Mouse (Mus musculus): ENCODE data around the gene Samd15. TPM values are rescaled to one million over a fixed set of nuclear protein-coding genes. Genes with fewer than 3 reads are reported as not detected.
"Not testable (repeated sequence)": the region's sequence is repeated elsewhere in the genome, so short reads cannot be mapped to it uniquely, and the experiment has no call there.

Gene Samd15
- polyA plus RNA-seq, 1 experiment from 2014 or later: 1.5 TPM

DNA sequence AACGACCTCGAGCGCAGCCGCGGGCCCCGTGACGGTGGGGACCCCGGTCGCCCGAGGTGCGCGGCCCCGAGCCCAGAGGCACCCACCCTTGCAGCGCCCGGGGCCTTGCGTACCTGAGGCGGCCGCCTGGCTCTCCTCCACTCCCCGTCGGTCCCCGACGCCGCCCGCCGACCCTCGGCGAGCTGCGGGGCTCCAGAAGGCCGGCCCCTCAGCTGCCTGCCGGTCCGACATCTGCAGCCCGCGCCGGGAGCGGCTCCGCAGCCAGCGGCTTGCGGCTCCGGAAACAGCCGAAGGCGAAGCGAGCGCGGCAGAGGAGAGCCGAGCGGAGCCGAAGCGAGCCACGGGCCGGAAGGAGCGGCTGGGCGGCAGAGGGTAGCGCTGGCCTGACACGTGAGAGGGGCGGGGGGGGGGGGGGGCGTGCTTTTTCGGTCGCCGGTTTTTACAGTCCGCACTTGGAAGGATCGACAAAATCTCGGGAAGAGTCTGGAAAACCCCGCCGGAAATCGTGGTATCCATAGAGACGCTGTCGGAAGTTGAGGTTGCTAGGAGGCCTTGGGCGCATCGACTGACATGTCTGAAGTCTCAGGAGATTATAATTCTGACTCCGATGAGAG, 557 bp downstream of the Samd15 start, which contains the start of gene Tmed8:
TSS of gene Tmed8 (minus strand) at position 482 of the 614 bp plus-strand sequence.
- H3K9ac ChIP-seq: peak within 1 kb of the TSS; percentile 90
- no peaks in the 10 kb centered on the region for H3K27me3 ChIP-seq
- no peaks in the 10 kb centered on the region for H3K9me3 ChIP-seq
- peak within 1 kb of the TSS; percentile 89 for H3K4me2 ChIP-seq
- peaks cover 12% of the 10 kb centered on the region for H3K4me1 ChIP-seq
- ATAC-seq (ENCODE audit: insufficient number of reproducible peaks, insufficient read depth, low FRiP score, low TSS enrichment, low read depth): peak; percentile 87
- peak within 1 kb of the TSS; percentile 76 for H3K27ac ChIP-seq
- peak within 1 kb of the TSS; percentile 82 for H3K4me3 ChIP-seq
- WGBS: under 1% methylated on average over 51 of the region's 70 CpGs
- no peaks in the 10 kb centered on the region for H3K36me3 ChIP-seq

DNA sequence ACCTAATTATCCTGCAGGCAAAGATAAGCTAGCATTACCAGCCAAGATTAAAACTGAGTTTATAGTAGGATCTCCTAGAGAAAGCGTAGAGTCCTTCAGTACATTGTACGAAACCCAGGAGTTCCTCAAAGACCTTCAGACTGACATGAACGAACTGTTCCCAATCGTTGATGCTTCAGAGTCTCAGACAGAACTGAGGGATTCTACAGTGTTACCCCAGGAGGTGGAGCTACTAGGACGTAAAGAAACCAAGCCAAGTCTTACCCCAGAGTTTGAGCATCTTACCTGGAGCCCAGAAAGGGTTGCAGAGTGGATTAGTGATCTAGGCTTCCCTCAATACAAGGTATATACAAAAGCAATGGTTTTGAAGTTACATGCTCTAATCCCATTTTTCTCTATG, 2.2 kb downstream of the Samd15 start:
- no peaks in the 10 kb centered on the region for H3K9me3 ChIP-seq
- no peak overlapping the region for H3K4me3 ChIP-seq
- no peak overlapping the region for H3K9ac ChIP-seq
- H3K36me3 ChIP-seq: no peaks in the 10 kb centered on the region
- H3K4me1 ChIP-seq: peaks cover 12% of the 10 kb centered on the region
- WGBS: 72% methylated on average over 5 of the region's 5 CpGs
- H3K4me2 ChIP-seq: no peak overlapping the region
- no peak overlapping the region for H3K27ac ChIP-seq
- ATAC-seq (ENCODE audit: insufficient number of reproducible peaks, insufficient read depth, low FRiP score, low TSS enrichment, low read depth): no peak
- no peaks in the 10 kb centered on the region for H3K27me3 ChIP-seq

DNA sequence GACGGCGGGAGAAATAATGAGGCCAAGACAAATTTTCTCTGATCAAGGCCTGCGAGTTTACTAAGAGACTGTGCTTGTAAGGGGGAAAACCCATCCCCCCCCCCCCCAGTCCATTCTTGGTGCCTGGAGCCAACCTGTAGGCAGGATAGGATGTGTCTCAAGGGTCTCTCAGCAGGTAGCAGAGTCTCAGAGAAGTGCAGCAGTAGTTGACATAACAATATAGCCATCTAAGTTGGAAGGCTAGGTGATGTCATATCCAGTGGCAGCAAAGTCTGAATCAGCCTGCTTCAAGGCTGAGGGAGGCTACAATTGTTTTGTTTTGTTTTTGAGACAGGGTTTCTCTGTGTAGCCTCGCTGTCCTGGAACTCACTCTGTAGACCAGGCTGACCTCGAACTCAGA, 6.3 kb downstream of the Samd15 start:
- not testable (repeated sequence) for H3K4me2 ChIP-seq; H3K9me3 ChIP-seq; H3K27ac ChIP-seq; H3K4me1 ChIP-seq; H3K27me3 ChIP-seq; H3K9ac ChIP-seq; H3K4me3 ChIP-seq; H3K36me3 ChIP-seq; ATAC-seq (ENCODE audit: insufficient number of reproducible peaks, insufficient read depth, low FRiP score, low TSS enrichment, low read depth)
- WGBS: 87% methylated on average over 5 of the region's 5 CpGs

DNA sequence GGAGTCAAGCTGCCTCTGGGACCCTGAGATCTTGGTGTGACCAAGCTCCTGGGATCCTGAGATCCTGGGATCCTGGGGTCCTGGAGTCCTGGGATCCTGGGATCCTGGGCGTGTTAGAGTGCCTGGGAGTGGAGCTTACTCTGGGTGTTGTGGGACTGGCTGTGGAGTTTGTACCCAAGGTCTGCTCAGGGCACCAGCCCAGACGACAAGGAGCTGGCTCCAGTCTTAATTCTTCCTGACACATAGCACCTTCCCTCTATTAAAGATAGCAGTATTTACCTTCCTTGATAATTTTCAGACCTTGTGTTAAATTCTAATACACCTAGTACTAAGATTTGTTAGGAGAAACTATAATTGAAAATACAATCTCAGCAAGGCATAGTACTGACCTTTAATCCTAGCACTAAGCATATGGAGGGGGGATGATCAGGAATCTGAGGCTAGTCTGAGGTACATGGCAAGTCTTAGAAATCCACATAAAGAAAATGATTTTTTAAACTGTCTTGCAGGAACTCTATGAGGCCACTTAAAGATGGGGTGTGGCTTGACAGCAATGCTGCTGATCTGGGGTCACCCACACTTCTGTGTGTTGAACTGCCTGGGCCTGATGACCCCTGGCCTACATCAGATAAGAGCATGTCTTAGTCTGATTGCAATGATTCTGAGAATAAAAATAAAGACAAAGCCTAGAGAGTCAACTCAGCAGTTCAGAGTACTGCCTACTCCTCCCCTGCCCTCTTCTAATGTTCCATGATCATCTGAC, 13.5 kb downstream of the Samd15 start:
- no peaks in the 10 kb centered on the region for H3K9me3 ChIP-seq
- no peak overlapping the region for H3K4me3 ChIP-seq
- H3K9ac ChIP-seq: no peak overlapping the region
- H3K36me3 ChIP-seq: no peaks in the 10 kb centered on the region
- no peak overlapping the region for H3K4me2 ChIP-seq
- 58% methylated on average over 2 of the region's 2 CpGs for WGBS
- ATAC-seq (ENCODE audit: insufficient number of reproducible peaks, insufficient read depth, low FRiP score, low TSS enrichment, low read depth): no peak
- no peaks in the 10 kb centered on the region for H3K4me1 ChIP-seq
- H3K27me3 ChIP-seq: no peaks in the 10 kb centered on the region
- H3K27ac ChIP-seq: no peak overlapping the region

DNA sequence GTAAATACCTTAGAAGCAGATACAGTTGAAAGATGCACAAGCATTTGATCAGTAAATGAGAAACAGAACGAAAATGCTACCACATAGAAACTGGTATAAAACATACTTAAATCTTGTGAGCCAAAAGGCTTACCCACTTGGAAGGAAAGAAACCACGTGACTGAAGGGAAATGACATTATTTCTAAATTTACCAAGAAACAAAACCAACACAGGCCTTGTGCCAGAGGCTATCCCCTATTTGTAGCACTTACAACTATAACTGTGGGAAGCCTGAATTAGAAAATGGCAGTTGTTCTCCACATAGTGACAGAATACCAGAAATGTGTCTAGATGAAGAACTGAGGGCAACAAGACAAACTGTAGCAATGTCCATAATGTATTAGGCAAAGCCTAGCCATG, 16.5 kb downstream of the Samd15 start:
- no peak overlapping the region for H3K27ac ChIP-seq
- no peak overlapping the region for H3K4me3 ChIP-seq
- no peaks in the 10 kb centered on the region for H3K27me3 ChIP-seq
- WGBS: 55% methylated on average over 2 of the region's 2 CpGs
- H3K36me3 ChIP-seq: no peaks in the 10 kb centered on the region
- no peak overlapping the region for H3K9ac ChIP-seq
- peaks cover 5% of the 10 kb centered on the region; the same call in 1 of the 2 replicates for H3K4me1 ChIP-seq
- no peak overlapping the region for H3K4me2 ChIP-seq
- ATAC-seq (ENCODE audit: insufficient number of reproducible peaks, insufficient read depth, low FRiP score, low TSS enrichment, low read depth): no peak
- no peaks in the 10 kb centered on the region for H3K9me3 ChIP-seq

DNA sequence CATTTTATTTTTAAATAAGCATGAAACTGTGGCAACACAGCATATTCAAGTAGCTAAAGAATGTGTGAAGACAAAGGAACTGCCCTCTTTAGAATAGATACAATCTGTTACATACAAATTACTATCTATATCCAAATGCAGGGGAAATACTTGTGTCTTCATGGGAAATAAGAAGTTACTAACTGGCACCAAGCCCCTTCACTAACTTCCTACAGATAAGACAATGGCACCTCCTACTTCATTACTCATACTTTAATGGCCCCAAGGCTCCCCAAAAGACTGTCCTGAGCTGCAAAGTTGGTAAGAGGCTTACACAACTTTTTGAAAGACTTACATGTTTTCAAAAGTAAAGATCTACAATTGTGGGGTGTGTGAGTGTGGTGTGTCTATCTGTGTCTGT, 18.1 kb downstream of the Samd15 start:
- H3K9me3 ChIP-seq: no peaks in the 10 kb centered on the region
- no peak overlapping the region for H3K4me3 ChIP-seq
- peaks cover 5% of the 10 kb centered on the region; the same call in 1 of the 2 replicates for H3K4me1 ChIP-seq
- no peaks in the 10 kb centered on the region for H3K27me3 ChIP-seq
- no peak for ATAC-seq (ENCODE audit: insufficient number of reproducible peaks, insufficient read depth, low FRiP score, low TSS enrichment, low read depth)
- no peak overlapping the region for H3K4me2 ChIP-seq
- no peak overlapping the region for H3K27ac ChIP-seq
- no peaks in the 10 kb centered on the region for H3K36me3 ChIP-seq
- no peak overlapping the region for H3K9ac ChIP-seq

DNA sequence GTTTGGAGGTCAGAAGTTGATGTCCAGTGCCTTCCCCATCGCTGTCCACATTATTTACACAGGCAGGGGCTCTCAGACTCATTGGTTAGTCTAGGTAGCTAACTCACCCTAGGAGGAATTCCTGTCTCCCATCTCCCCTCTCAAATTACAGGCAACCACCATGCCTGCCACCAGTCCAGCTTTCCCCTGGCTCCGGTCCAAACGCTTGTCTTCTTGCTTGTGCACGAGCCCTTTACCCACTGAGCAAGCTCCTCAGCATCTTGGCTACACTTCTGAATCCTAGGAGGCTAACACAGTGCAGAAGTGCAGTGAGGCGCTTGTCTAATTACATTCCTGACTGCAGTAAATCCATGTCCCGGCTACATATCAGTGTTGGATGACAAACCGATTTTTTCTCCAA, 19.8 kb downstream of the Samd15 start:
- H3K36me3 ChIP-seq: no peaks in the 10 kb centered on the region
- H3K27me3 ChIP-seq: no peaks in the 10 kb centered on the region
- no peaks in the 10 kb centered on the region for H3K9me3 ChIP-seq
- H3K27ac ChIP-seq: no peak overlapping the region
- ATAC-seq (ENCODE audit: insufficient number of reproducible peaks, insufficient read depth, low FRiP score, low TSS enrichment, low read depth): no peak
- no peak overlapping the region for H3K4me2 ChIP-seq
- no peak overlapping the region for H3K4me3 ChIP-seq
- H3K4me1 ChIP-seq: peaks cover 5% of the 10 kb centered on the region; the same call in 1 of the 2 replicates
- no peak overlapping the region for H3K9ac ChIP-seq
- WGBS: 56% methylated on average over 7 of the region's 7 CpGs

DNA sequence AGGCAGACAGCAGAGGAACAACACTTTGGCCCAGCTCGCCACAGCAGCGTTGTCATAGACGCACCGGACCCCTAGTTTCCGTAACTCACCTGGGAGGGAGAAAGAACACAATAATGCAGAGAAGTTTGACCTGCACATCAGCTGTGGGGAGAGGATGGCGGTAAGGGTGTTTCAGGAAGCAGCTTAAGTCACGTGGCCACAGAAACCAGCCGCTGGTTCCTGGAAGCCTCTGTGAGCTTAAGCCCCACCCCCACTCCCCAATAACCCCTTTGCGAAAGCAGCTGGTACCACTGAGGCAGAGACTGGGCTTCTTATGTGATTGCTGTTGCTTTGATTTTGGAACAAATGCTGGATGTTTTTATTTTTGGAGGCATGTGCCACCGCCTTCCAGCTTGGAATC, 25.4 kb downstream of the Samd15 start:
- no peak overlapping the region for H3K27ac ChIP-seq
- H3K9me3 ChIP-seq: no peaks in the 10 kb centered on the region
- no peak overlapping the region for H3K9ac ChIP-seq
- no peaks in the 10 kb centered on the region for H3K4me1 ChIP-seq
- H3K4me3 ChIP-seq: no peak overlapping the region
- no peaks in the 10 kb centered on the region for H3K27me3 ChIP-seq
- no peak for ATAC-seq (ENCODE audit: insufficient number of reproducible peaks, insufficient read depth, low FRiP score, low TSS enrichment, low read depth)
- 72% methylated on average over 10 of the region's 10 CpGs for WGBS
- no peaks in the 10 kb centered on the region for H3K36me3 ChIP-seq
- no peak overlapping the region for H3K4me2 ChIP-seq

DNA sequence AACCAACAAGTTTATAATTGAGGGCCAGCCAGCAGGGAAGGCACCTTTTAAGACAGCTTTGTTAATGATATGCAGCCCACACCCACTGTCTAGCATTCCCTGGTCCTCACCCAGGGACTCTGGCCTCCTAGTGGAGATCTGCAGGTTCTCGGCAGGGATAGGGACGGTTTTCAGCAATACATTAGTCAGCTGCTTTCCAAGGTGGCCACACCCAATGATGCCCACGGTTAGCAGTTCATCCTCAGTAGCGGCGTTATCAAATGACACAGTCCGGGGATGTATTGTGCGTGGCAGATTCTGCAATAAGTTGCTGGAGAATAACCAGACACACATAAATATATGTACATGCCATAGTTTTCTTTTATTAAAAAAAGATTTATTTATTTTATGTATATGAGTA, 27.3 kb downstream of the Samd15 start:
- ATAC-seq (ENCODE audit: insufficient number of reproducible peaks, insufficient read depth, low FRiP score, low TSS enrichment, low read depth): no peak
- no peak overlapping the region for H3K4me2 ChIP-seq
- H3K4me3 ChIP-seq: no peak overlapping the region
- no peaks in the 10 kb centered on the region for H3K4me1 ChIP-seq
- H3K27me3 ChIP-seq: no peaks in the 10 kb centered on the region
- H3K27ac ChIP-seq: no peak overlapping the region
- no peak overlapping the region for H3K9ac ChIP-seq
- 72% methylated on average over 7 of the region's 7 CpGs for WGBS
- no peaks in the 10 kb centered on the region for H3K36me3 ChIP-seq
- no peaks in the 10 kb centered on the region for H3K9me3 ChIP-seq

DNA sequence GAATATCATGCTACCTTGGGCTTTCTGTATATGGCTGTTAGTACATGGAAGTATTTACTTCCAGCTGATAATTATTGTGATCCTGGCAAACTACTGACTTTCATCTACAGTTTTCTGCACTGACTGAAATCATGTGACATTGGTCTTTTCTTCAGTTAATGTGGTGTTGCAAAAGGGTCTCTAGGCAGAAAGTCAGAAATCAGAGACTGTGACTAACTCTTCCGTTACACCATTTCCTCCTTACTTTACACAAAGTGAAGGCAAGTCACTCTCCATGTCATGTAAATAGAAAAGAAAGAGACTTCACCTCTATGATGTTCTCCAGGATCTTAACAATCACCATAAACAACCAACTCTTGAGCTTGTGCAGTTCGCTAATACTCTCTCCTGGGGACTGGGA, 30.1 kb downstream of the Samd15 start:
- H3K9ac ChIP-seq: no peak overlapping the region
- 77% methylated on average over 2 of the region's 2 CpGs for WGBS
- H3K4me3 ChIP-seq: no peak overlapping the region
- H3K27me3 ChIP-seq: no peaks in the 10 kb centered on the region
- ATAC-seq (ENCODE audit: insufficient number of reproducible peaks, insufficient read depth, low FRiP score, low TSS enrichment, low read depth): no peak
- no peaks in the 10 kb centered on the region for H3K4me1 ChIP-seq
- H3K27ac ChIP-seq: no peak overlapping the region
- no peaks in the 10 kb centered on the region for H3K9me3 ChIP-seq
- H3K4me2 ChIP-seq: no peak overlapping the region
- no peaks in the 10 kb centered on the region for H3K36me3 ChIP-seq

DNA sequence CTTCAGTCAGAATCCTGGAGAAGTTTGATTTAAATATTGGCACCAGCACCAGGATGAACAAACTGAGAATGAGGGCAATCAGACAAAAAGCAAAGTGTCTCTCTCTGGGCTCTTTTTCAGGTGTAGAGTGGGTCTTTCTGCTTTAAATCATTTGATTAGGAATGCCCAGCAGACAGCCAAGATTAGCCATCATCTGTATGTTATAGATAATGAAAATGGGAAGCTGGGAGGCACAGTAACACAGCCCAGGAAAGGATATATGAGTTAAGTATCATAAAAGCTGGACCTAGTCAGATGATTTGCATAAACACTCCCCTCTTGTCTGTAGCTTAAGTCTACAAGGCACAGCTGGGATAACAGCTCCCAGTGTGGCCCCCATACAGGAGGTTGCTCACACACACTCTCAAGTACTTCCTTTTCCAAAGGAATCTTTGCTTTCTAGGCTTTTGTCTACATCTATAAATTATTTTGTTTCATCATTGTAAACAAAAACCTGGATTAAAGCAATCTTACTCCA, 30.9 kb downstream of the Samd15 start:
- Histone ChIP-seq H3K9ac (no peak overlapping the region), H3K27ac (no peak overlapping the region), H3K4me3 (no peak overlapping the region), H3K27me3 (no peaks in the 10 kb centered on the region), H3K36me3 (no peaks in the 10 kb centered on the region), H3K4me2 (no peak overlapping the region), H3K9me3 (no peaks in the 10 kb centered on the region), H3K4me1 (no peaks in the 10 kb centered on the region)
- no peak for ATAC-seq (ENCODE audit: insufficient number of reproducible peaks, insufficient read depth, low FRiP score, low TSS enrichment, low read depth)

DNA sequence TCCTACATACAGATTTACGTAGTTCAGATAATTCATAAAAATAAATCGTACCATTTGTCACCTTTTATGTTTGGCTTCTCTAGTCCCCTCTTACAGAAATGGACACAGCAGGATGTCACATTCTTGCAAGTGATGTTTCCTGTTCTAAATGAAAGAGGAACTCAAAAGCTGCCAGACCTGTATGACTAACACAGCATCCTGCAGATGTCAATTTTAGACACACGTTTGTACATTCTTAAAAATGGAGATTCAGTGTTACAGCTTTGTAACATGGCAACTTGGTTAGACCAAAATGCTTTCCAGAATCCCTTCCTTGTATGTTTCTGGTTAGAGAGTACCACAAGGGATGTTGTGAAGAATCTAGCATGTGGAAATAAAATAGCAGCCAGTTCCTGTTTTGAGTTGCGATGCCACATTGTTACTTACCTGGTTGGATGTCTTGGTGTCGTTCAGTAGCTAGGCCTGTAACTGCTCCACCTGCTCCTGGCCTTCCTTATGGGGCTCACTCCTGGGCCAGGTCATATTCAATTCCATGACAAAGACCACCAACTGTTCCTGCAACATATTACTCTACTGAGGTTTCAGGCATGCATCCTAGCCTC, 37.5 kb downstream of the Samd15 start:
- H3K9ac ChIP-seq: no peak overlapping the region
- no peaks in the 10 kb centered on the region for H3K9me3 ChIP-seq
- H3K4me2 ChIP-seq: no peak overlapping the region
- no peak for ATAC-seq (ENCODE audit: insufficient number of reproducible peaks, insufficient read depth, low FRiP score, low TSS enrichment, low read depth)
- no peak overlapping the region for H3K4me3 ChIP-seq
- no peak overlapping the region for H3K27ac ChIP-seq
- H3K4me1 ChIP-seq: no peaks in the 10 kb centered on the region
- no peaks in the 10 kb centered on the region for H3K27me3 ChIP-seq
- peaks cover 39% of the 10 kb centered on the region for H3K36me3 ChIP-seq
- WGBS: 81% methylated on average over 5 of the region's 5 CpGs

Data from embryonic facial prominence, embryonic 13.5 days (tissue).